Mouse (Mus musculus) forebrain, embryonic 16.5 days (tissue): Measurements from ENCODE around the gene Pbx4. TPM values are rescaled to one million over a fixed set of nuclear protein-coding genes. Genes with fewer than 3 reads are reported as not detected.

ENCODE experiments used
- ATAC-seq: fragments of 200-750 bp; cut with Nextera tagmentation; 2 replicates; pipeline ENCODE4 v1.8.0; 2017; ENCODE audit warnings: mild to moderate bottlenecking, moderate library complexity
- H3K27ac ChIP-seq: fragments of 300-500 bp; sonication (generic); 2 replicates; pipeline ENCODE4 v1.5.1; 2014; ENCODE audit warnings: low read length, control low read depth
- H3K27me3 ChIP-seq: fragments of 300-500 bp; sonication (generic); replicated peaks from 2 replicates; pipeline ENCODE4 v1.6.1; 2014; ENCODE audit warnings: low read length; ENCODE audit not compliant: control insufficient read depth, insufficient read depth
- H3K36me3 ChIP-seq: fragments of 300-500 bp; sonication (generic); 2 replicates; pipeline ENCODE4 v1.6.1; 2014; ENCODE audit not compliant: control insufficient read depth, insufficient read depth
- H3K4me1 ChIP-seq: fragments of 300-500 bp; sonication (generic); replicated peaks from 2 replicates; pipeline ENCODE4 v1.6.1; 2014; ENCODE audit warnings: low read length; ENCODE audit not compliant: control insufficient read depth, insufficient read depth
- H3K4me2 ChIP-seq: fragments of 300-500 bp; sonication (generic); 2 replicates; pipeline ENCODE4 v1.6.1; 2014; ENCODE audit warnings: mild to moderate bottlenecking, low read length, control low read depth
- H3K4me3 ChIP-seq: fragments of 300-500 bp; sonication (generic); replicated peaks from 2 replicates; pipeline ENCODE4 v1.5.1; 2014; ENCODE audit warnings: mild to moderate bottlenecking, low read length, control low read depth
- H3K9ac ChIP-seq: fragments of 300-500 bp; sonication (generic); replicated peaks from 2 replicates; pipeline ENCODE4 v1.6.1; 2014; ENCODE audit warnings: low read depth, low read length, control low read depth
- H3K9me3 ChIP-seq: fragments of 300-500 bp; sonication (generic); 2 replicates; pipeline ENCODE4 v1.6.1; 2016; ENCODE audit warnings: low read length; ENCODE audit not compliant: control insufficient read depth
- WGBS: fragments of 180-500 bp; shearing (Covaris S2); extraction: QIAGEN DNeasy Blood & Tissue Kit; methylation state at CpG from one replicate; pipeline ENCODE4 v1.1.7; 2014; 5-methylcytosine and 5-hydroxymethylcytosine counted together
- polyA plus RNA-seq: library from polyadenylated mRNA; unstranded; fragments of >200 nt; fragmentation: Nextera tagmentation; extraction: Ambion mirVana; gene quantifications from 2 replicates; pipeline ENCODE4 v1.2.1, GENCODE M21; 2015

Gene Pbx4
- 47.2 and 48.0 TPM in 2 replicates for polyA plus RNA-seq

GRCm38 (mm10) chr8:69832298-69832853 is at the start of gene Pbx4:
Pbx4 (plus strand) TSS chr8:69832491.
- Histone ChIP-seq H3K36me3 (0 out of 2 replicates have a peak, but pooled peaks cover 2% of the 10 kb centered on the region), H3K4me2 (peak within 1 kb of the TSS; percentile 90), H3K9ac (peak within 1 kb of the TSS; percentile 78), H3K4me1 (peaks cover 10% of the 10 kb centered on the region), H3K9me3 (no peaks in the 10 kb centered on the region), H3K27me3 (no peaks in the 10 kb centered on the region), H3K27ac (peak within 1 kb of the TSS; percentile 87), H3K4me3 (peak within 1 kb of the TSS; percentile 85)
- peak; percentile 99 for ATAC-seq
- WGBS, result under 1% methylated on average over 38 of the region's 38 CpGs

GRCm38 (mm10) chr8:69789105-69789504 is 43.2 kb upstream of the Pbx4 start:
- Histone ChIP-seq H3K9me3 (no peaks in the 10 kb centered on the region), H3K4me1 (peaks cover 17% of the 10 kb centered on the region), H3K4me2 (no peak overlapping the region), H3K36me3 (no peaks in the 10 kb centered on the region; the same call in 1 of the 2 replicates), H3K4me3 (no peak overlapping the region), H3K27ac (no peak overlapping the region), H3K9ac (no peak overlapping the region), H3K27me3 (no peaks in the 10 kb centered on the region)
- no peak for ATAC-seq
- 94% methylated on average over 5 of the region's 5 CpGs for WGBS

- Histone ChIP-seq H3K4me1 (peaks cover 17% of the 10 kb centered on the region), H3K27ac (no peak overlapping the region), H3K9ac (no peak overlapping the region), H3K36me3 (no peaks in the 10 kb centered on the region; the same call in 1 of the 2 replicates), H3K27me3 (no peaks in the 10 kb centered on the region), H3K9me3 (no peaks in the 10 kb centered on the region), H3K4me2 (no peak overlapping the region; the same call in 1 of the 2 replicates), H3K4me3 (no peak overlapping the region)
- ATAC-seq, result no peak
- WGBS, result 75% methylated on average over 5 of the region's 5 CpGs
Observed at GRCm38 (mm10) chr8:69789731-69790130, 42.6 kb upstream of the Pbx4 start.

GRCm38 (mm10) chr8:69790364-69790763 is 41.9 kb upstream of the Pbx4 start:
- H3K9me3 ChIP-seq, result no peaks in the 10 kb centered on the region
- H3K4me1 ChIP-seq, result peaks cover 17% of the 10 kb centered on the region
- no peaks in the 10 kb centered on the region for H3K27me3 ChIP-seq
- 32% methylated on average over 11 of the region's 11 CpGs for WGBS
- peak overlapping the region; percentile 82 for H3K4me2 ChIP-seq
- ATAC-seq, result peak; percentile 12; the same call in 1 of the 2 replicates
- H3K9ac ChIP-seq, result peak overlapping the region; percentile 84
- peak overlapping the region; percentile 79 for H3K4me3 ChIP-seq
- no peaks in the 10 kb centered on the region; the same call in 1 of the 2 replicates for H3K36me3 ChIP-seq
- H3K27ac ChIP-seq, result no peak overlapping the region

- Histone ChIP-seq H3K36me3 (no peaks in the 10 kb centered on the region; the same call in 1 of the 2 replicates), H3K4me1 (peaks cover 17% of the 10 kb centered on the region), H3K27ac (peak within 1 kb of the TSS; percentile 65), H3K4me2 (peak within 1 kb of the TSS; percentile 82), H3K27me3 (no peaks in the 10 kb centered on the region), H3K9ac (peak within 1 kb of the TSS; percentile 84), H3K4me3 (peak within 1 kb of the TSS; percentile 79), H3K9me3 (no peaks in the 10 kb centered on the region)
- peak; percentile 97 for ATAC-seq
- WGBS, result under 1% methylated on average over 38 of the region's 38 CpGs
Observed at GRCm38 (mm10) chr8:69790773-69791367, 41.4 kb upstream of the Pbx4 start, which contains the start of the genes Atp13a1 and Zfp866. Atp13a1 (plus strand) TSS chr8:69791163. Zfp866 (minus strand) TSS chr8:69791178.

- no peaks in the 10 kb centered on the region for H3K27me3 ChIP-seq
- under 1% methylated on average over 48 of the region's 48 CpGs for WGBS
- H3K36me3 ChIP-seq, result peaks cover 1% of the 10 kb centered on the region
- peak overlapping the region; percentile 52 for H3K27ac ChIP-seq
- peak overlapping the region; percentile 84 for H3K9ac ChIP-seq
- H3K4me1 ChIP-seq, result peaks cover 17% of the 10 kb centered on the region
- peak overlapping the region; percentile 79 for H3K4me3 ChIP-seq
- ATAC-seq, result peak; percentile 73
- peak overlapping the region; percentile 82 for H3K4me2 ChIP-seq
- no peaks in the 10 kb centered on the region for H3K9me3 ChIP-seq
Observed at GRCm38 (mm10) chr8:69791415-69792068, 40.7 kb upstream of the Pbx4 start.

GRCm38 (mm10) chr8:69793666-69794065 is 38.6 kb upstream of the Pbx4 start:
- no peak overlapping the region for H3K27ac ChIP-seq
- ATAC-seq, result no peak
- H3K4me2 ChIP-seq, result no peak overlapping the region
- no peaks in the 10 kb centered on the region for H3K9me3 ChIP-seq
- peaks cover 14% of the 10 kb centered on the region for H3K36me3 ChIP-seq
- no peaks in the 10 kb centered on the region for H3K27me3 ChIP-seq
- no peak overlapping the region for H3K9ac ChIP-seq
- WGBS, result 91% methylated on average over 4 of the region's 4 CpGs
- peaks cover 17% of the 10 kb centered on the region for H3K4me1 ChIP-seq
- H3K4me3 ChIP-seq, result no peak overlapping the region

- Histone ChIP-seq H3K27me3 (no peaks in the 10 kb centered on the region), H3K4me2 (no peak overlapping the region), H3K9ac (no peak overlapping the region), H3K36me3 (peaks cover 17% of the 10 kb centered on the region), H3K9me3 (no peaks in the 10 kb centered on the region), H3K27ac (no peak overlapping the region), H3K4me3 (no peak overlapping the region), H3K4me1 (peaks cover 17% of the 10 kb centered on the region)
- no peak for ATAC-seq
- 93% methylated on average over 3 of the region's 3 CpGs for WGBS
Observed at GRCm38 (mm10) chr8:69794096-69794495, 38.2 kb upstream of the Pbx4 start.

GRCm38 (mm10) chr8:69794901-69795300 is 37.4 kb upstream of the Pbx4 start:
- WGBS, result 95% methylated on average over 6 of the region's 6 CpGs
- Histone ChIP-seq H3K4me1 (peaks cover 17% of the 10 kb centered on the region), H3K4me3 (no peak overlapping the region), H3K27me3 (no peaks in the 10 kb centered on the region), H3K9ac (no peak overlapping the region), H3K9me3 (no peaks in the 10 kb centered on the region), H3K4me2 (no peak overlapping the region), H3K27ac (no peak overlapping the region), H3K36me3 (peaks cover 25% of the 10 kb centered on the region)
- ATAC-seq, result no peak
